Mouse (Mus musculus): ENCODE data around the gene Ripply2. TPM values are rescaled to one million over a fixed set of nuclear protein-coding genes. Genes with fewer than 3 reads are reported as not detected.

The Ripply2 gene
- polyA plus RNA-seq, 1 experiment from 2014 or later = 2.1 TPM

GRCm38 (mm10) chr9:86985105-86985504, 30.2 kb upstream of the Ripply2 start:
- H3K4me1 ChIP-seq (ENCODE audit: control insufficient read depth, insufficient read depth, low read length) = no peaks in the 10 kb centered on the region
- H3K9me3 ChIP-seq (ENCODE audit: control insufficient read depth, low read length) = no peaks in the 10 kb centered on the region
- WGBS = 64% methylated on average over 6 of the region's 6 CpGs
- no peak overlapping the region for H3K9ac ChIP-seq (ENCODE audit: low read length)
- no peak overlapping the region for H3K4me3 ChIP-seq (ENCODE audit: low read depth, low read length)
- no peak for DNase-seq (ENCODE audit: low spot score)
- H3K4me2 ChIP-seq (ENCODE audit: low read depth) = no peak overlapping the region
- no peak overlapping the region for H3K27ac ChIP-seq (ENCODE audit: low read depth, low read length)
- no peaks in the 10 kb centered on the region for H3K36me3 ChIP-seq (ENCODE audit: control insufficient read depth, insufficient read depth, low read length)
- no peak for ATAC-seq (ENCODE audit: insufficient read depth, low FRiP score, low TSS enrichment)
- no peaks in the 10 kb centered on the region for H3K27me3 ChIP-seq (ENCODE audit: control insufficient read depth, insufficient read depth, low read length)

DNA sequence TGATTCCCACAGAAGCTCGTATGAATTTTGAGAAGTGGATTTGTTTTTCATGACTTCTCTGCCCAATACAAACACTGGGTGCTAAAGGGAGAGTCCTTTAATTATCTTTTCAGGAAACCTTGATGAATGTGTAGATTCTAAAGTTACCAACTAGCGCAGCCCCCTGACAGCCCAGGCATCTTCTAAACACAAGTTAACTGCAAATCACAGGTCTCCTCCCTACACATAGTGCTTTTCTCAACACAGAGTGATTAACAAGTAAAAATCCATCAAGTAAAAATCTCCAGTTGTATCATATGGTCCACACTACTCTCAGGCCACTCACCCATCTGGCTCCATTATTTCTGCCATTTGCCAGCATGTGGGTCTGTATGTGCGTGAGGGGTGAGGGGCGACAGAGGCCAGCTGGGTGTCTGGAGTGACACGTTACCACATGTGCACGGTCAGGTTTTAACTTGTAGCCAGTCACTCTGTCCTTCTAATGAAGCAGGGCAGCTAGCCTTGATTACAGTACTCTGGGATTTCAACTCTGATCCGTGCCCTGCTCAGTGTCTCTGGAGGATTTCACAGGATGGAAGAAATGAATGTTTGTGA, 28.5 kb upstream of the Ripply2 start:
- H3K4me3 ChIP-seq (ENCODE audit: low read depth, low read length) = no peak overlapping the region
- no peaks in the 10 kb centered on the region for H3K9me3 ChIP-seq (ENCODE audit: control insufficient read depth, low read length)
- no peak overlapping the region for H3K27ac ChIP-seq (ENCODE audit: low read depth, low read length)
- ATAC-seq (ENCODE audit: insufficient read depth, low FRiP score, low TSS enrichment) = no peak
- H3K27me3 ChIP-seq (ENCODE audit: control insufficient read depth, insufficient read depth, low read length) = no peaks in the 10 kb centered on the region
- no peaks in the 10 kb centered on the region for H3K36me3 ChIP-seq (ENCODE audit: control insufficient read depth, insufficient read depth, low read length)
- 43% methylated on average over 7 of the region's 7 CpGs for WGBS
- no peak for DNase-seq (ENCODE audit: low spot score)
- H3K9ac ChIP-seq (ENCODE audit: low read length) = no peak overlapping the region
- H3K4me1 ChIP-seq (ENCODE audit: control insufficient read depth, insufficient read depth, low read length) = no peaks in the 10 kb centered on the region
- H3K4me2 ChIP-seq (ENCODE audit: low read depth) = no peak overlapping the region

DNA sequence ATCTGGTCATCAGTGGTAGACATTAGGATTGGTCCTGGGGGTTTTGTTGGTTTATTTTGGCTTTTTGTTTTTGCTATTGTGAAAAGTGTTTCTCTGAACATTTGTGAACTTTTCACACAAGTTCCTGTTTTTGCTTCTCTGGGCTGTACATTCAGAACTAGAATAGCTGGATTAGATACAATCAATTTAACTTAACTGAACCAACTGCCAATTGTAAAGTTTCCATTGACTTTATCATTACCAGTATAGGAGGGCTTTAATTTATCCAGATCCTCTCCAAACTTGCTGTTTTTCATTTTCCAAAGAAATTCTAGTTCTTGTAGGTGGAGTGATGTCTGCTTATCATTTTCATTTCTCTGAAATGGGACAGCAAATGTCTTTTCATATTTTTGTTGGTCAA, 25.5 kb upstream of the Ripply2 start:
- ATAC-seq (ENCODE audit: insufficient read depth, low FRiP score, low TSS enrichment) (no peak), DNase-seq (ENCODE audit: low spot score) (no peak)
- Histone ChIP-seq H3K4me2 (ENCODE audit: low read depth) (no peak overlapping the region), H3K4me1 (ENCODE audit: control insufficient read depth, insufficient read depth, low read length) (no peaks in the 10 kb centered on the region), H3K9ac (ENCODE audit: low read length) (no peak overlapping the region), H3K36me3 (ENCODE audit: control insufficient read depth, insufficient read depth, low read length) (no peaks in the 10 kb centered on the region), H3K27me3 (ENCODE audit: control insufficient read depth, insufficient read depth, low read length) (no peaks in the 10 kb centered on the region), H3K27ac (ENCODE audit: low read depth, low read length) (no peak overlapping the region), H3K9me3 (ENCODE audit: control insufficient read depth, low read length) (no peaks in the 10 kb centered on the region), H3K4me3 (ENCODE audit: low read depth, low read length) (no peak overlapping the region)

DNA sequence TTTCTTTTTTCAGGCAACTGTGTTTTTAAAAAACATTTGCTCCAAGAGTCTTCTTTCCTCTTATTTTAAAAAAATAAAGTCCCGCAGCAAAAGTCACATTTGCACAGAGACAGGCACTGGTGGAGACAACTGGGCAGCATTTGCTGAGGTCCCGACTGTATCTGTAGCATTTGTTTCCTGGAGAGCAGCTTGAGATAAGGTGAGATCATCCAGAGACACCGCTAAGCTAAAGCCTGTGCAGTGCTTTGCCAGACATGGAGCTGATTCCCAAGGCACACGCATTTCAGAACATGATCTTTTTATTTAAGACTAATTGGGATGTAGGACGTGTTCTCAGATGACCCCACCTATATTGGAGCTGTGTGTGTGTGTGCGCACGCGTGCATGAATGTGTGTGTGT, 23.6 kb upstream of the Ripply2 start:
- Histone ChIP-seq H3K27ac (ENCODE audit: low read depth, low read length) (no peak overlapping the region), H3K4me2 (ENCODE audit: low read depth) (no peak overlapping the region), H3K4me1 (ENCODE audit: control insufficient read depth, insufficient read depth, low read length) (no peaks in the 10 kb centered on the region), H3K27me3 (ENCODE audit: control insufficient read depth, insufficient read depth, low read length) (no peaks in the 10 kb centered on the region), H3K4me3 (ENCODE audit: low read depth, low read length) (no peak overlapping the region), H3K36me3 (ENCODE audit: control insufficient read depth, insufficient read depth, low read length) (no peaks in the 10 kb centered on the region), H3K9ac (ENCODE audit: low read length) (no peak overlapping the region), H3K9me3 (ENCODE audit: control insufficient read depth, low read length) (no peaks in the 10 kb centered on the region)
- DNase-seq (ENCODE audit: low spot score) = no peak
- WGBS = 78% methylated on average over 8 of the region's 8 CpGs
- no peak for ATAC-seq (ENCODE audit: insufficient read depth, low FRiP score, low TSS enrichment)

DNA sequence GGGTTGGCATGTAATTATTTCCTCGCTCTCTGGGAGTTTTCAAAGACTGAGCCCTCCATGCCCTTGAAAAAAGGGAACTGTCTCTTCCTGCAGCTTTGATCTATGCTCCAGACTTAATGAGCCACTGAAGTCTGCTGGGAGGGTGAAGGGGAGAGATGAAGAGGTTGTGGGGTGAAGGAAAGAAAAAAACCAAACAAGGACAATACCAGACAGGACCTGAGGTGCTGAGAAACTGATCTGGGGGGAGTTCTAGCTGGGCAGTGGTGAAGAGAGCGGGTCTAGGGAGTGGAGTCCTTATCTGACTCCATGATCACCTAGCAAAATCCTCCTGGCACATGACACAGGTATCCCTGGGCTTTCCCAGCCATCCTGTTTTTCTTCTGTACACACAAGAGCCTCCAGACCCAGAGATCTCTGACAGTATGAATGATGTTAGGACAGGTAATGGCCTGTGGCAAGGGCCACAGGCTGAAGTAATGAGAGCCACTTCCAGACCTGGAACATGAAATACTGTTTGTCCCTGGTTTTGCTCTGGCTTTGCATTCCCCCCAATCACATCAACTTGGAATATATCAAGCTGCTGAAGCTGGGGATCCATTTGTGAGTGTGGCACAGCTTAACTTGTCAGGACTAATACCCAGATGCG, 18.2 kb upstream of the Ripply2 start:
- Histone ChIP-seq H3K4me3 (ENCODE audit: low read depth, low read length) (no peak overlapping the region), H3K4me1 (ENCODE audit: control insufficient read depth, insufficient read depth, low read length) (no peaks in the 10 kb centered on the region), H3K9me3 (ENCODE audit: control insufficient read depth, low read length) (no peaks in the 10 kb centered on the region), H3K27me3 (ENCODE audit: control insufficient read depth, insufficient read depth, low read length) (no peaks in the 10 kb centered on the region), H3K9ac (ENCODE audit: low read length) (no peak overlapping the region), H3K36me3 (ENCODE audit: control insufficient read depth, insufficient read depth, low read length) (no peaks in the 10 kb centered on the region), H3K27ac (ENCODE audit: low read depth, low read length) (no peak overlapping the region), H3K4me2 (ENCODE audit: low read depth) (no peak overlapping the region)
- DNase-seq (ENCODE audit: low spot score) = no peak
- no peak for ATAC-seq (ENCODE audit: insufficient read depth, low FRiP score, low TSS enrichment)
- WGBS = 73% methylated on average over 3 of the region's 3 CpGs

GRCm38 (mm10) chr9:86999956-87000582, 15.3 kb upstream of the Ripply2 start:
- no peak overlapping the region for H3K4me3 ChIP-seq (ENCODE audit: low read depth, low read length)
- 69% methylated on average over 2 of the region's 2 CpGs for WGBS
- no peak overlapping the region for H3K4me2 ChIP-seq (ENCODE audit: low read depth)
- H3K4me1 ChIP-seq (ENCODE audit: control insufficient read depth, insufficient read depth, low read length) = no peaks in the 10 kb centered on the region
- DNase-seq (ENCODE audit: low spot score) (no peak), ATAC-seq (ENCODE audit: insufficient read depth, low FRiP score, low TSS enrichment) (no peak)
- H3K36me3 ChIP-seq (ENCODE audit: control insufficient read depth, insufficient read depth, low read length) = no peaks in the 10 kb centered on the region
- H3K9ac ChIP-seq (ENCODE audit: low read length) = no peak overlapping the region
- no peak overlapping the region for H3K27ac ChIP-seq (ENCODE audit: low read depth, low read length)
- H3K9me3 ChIP-seq (ENCODE audit: control insufficient read depth, low read length) = no peaks in the 10 kb centered on the region
- H3K27me3 ChIP-seq (ENCODE audit: control insufficient read depth, insufficient read depth, low read length) = no peaks in the 10 kb centered on the region

DNA sequence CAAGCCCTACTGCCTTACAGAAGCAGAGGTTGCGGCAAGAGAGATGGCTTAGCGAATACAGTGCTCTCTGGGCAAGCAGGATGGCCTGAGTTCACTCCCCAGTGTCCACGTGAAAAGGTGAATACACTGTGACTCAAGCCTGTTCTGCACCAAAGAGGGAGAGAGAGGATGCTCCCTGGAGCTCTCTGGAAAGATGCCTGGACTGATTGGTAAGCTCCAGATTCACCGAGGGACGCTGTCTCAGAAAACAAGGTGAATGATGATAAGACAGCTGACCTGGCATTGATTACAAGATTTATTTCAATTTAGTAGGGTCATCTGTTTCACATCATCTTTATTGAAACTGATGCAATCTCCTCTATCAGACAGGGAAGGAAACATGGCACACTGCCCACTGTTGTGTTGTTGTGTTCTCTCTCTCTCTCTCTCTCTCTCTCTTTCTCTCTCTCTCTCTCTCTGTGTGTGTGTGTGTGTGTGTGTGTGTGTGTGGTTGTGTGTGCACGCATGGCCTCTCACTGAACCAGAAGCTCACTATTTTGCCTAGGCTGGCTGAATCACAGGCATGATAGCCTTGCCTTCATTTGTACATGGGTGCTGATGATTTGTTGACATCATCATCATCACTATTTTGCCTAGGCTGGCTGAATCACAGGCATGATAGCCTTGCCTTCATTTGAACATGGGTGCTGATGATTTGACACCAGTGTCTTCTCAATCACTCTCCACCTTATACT, 10.5 kb upstream of the Ripply2 start:
- no peaks in the 10 kb centered on the region for H3K9me3 ChIP-seq (ENCODE audit: control insufficient read depth, low read length)
- H3K27ac ChIP-seq (ENCODE audit: low read depth, low read length) = no peak overlapping the region
- ATAC-seq (ENCODE audit: insufficient read depth, low FRiP score, low TSS enrichment) = no peak
- no peak overlapping the region for H3K4me2 ChIP-seq (ENCODE audit: low read depth)
- no peak for DNase-seq (ENCODE audit: low spot score)
- H3K9ac ChIP-seq (ENCODE audit: low read length) = no peak overlapping the region
- no peaks in the 10 kb centered on the region for H3K36me3 ChIP-seq (ENCODE audit: control insufficient read depth, insufficient read depth, low read length)
- no peak overlapping the region for H3K4me3 ChIP-seq (ENCODE audit: low read depth, low read length)
- H3K4me1 ChIP-seq (ENCODE audit: control insufficient read depth, insufficient read depth, low read length) = no peaks in the 10 kb centered on the region
- 69% methylated on average over 6 of the region's 6 CpGs for WGBS
- no peaks in the 10 kb centered on the region for H3K27me3 ChIP-seq (ENCODE audit: control insufficient read depth, insufficient read depth, low read length)

DNA sequence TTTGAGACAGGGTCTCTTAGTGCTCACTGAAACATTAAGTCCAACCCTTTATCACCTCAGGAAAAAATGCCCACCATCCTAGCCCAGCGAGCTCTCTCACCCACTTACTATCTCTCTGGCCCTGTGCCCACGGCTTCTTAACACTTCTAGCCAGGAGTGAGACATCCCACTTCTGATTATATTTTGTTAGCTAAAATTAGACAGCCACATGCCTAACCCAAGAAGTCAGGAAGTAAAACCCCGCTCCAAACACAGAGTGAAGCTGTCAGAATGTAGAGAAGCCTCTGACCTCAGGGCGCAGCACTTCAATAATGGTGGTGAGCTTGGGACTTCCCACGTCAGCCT, 9.9 kb upstream of the Ripply2 start:
- Histone ChIP-seq H3K36me3 (ENCODE audit: control insufficient read depth, insufficient read depth, low read length) (no peaks in the 10 kb centered on the region), H3K27me3 (ENCODE audit: control insufficient read depth, insufficient read depth, low read length) (no peaks in the 10 kb centered on the region), H3K4me3 (ENCODE audit: low read depth, low read length) (no peak overlapping the region), H3K9ac (ENCODE audit: low read length) (no peak overlapping the region), H3K4me1 (ENCODE audit: control insufficient read depth, insufficient read depth, low read length) (no peaks in the 10 kb centered on the region), H3K4me2 (ENCODE audit: low read depth) (no peak overlapping the region), H3K9me3 (ENCODE audit: control insufficient read depth, low read length) (no peaks in the 10 kb centered on the region), H3K27ac (ENCODE audit: low read depth, low read length) (no peak overlapping the region)
- 79% methylated on average over 5 of the region's 5 CpGs for WGBS
- DNase-seq (ENCODE audit: low spot score) (no peak), ATAC-seq (ENCODE audit: insufficient read depth, low FRiP score, low TSS enrichment) (no peak)

GRCm38 (mm10) chr9:87008507-87008906, 6.8 kb upstream of the Ripply2 start:
- H3K4me1 ChIP-seq (ENCODE audit: control insufficient read depth, insufficient read depth, low read length) = no peaks in the 10 kb centered on the region
- H3K4me2 ChIP-seq (ENCODE audit: low read depth) = no peak overlapping the region
- H3K27me3 ChIP-seq (ENCODE audit: control insufficient read depth, insufficient read depth, low read length) = no peaks in the 10 kb centered on the region
- H3K27ac ChIP-seq (ENCODE audit: low read depth, low read length) = no peak overlapping the region
- H3K4me3 ChIP-seq (ENCODE audit: low read depth, low read length) = no peak overlapping the region
- no peaks in the 10 kb centered on the region for H3K9me3 ChIP-seq (ENCODE audit: control insufficient read depth, low read length)
- ATAC-seq (ENCODE audit: insufficient read depth, low FRiP score, low TSS enrichment) (no peak), DNase-seq (ENCODE audit: low spot score) (no peak)
- 57% methylated on average over 6 of the region's 6 CpGs for WGBS
- no peak overlapping the region for H3K9ac ChIP-seq (ENCODE audit: low read length)
- H3K36me3 ChIP-seq (ENCODE audit: control insufficient read depth, insufficient read depth, low read length) = no peaks in the 10 kb centered on the region
